Mouse (Mus musculus) bone marrow, adult 2 months (tissue): ENCODE data around the gene 1520401A03Rik. TPM values are rescaled to one million over a fixed set of nuclear protein-coding genes. Genes with fewer than 3 reads are reported as not detected.

Experiments
- H3K27ac ChIP-seq: fragments of 200-500 bp; 2 replicates; pipeline ENCODE4 v1.5.1; 2012; ENCODE audit warnings: low read depth, mild to moderate bottlenecking, control low read depth, inconsistent platforms, low read length; ENCODE audit not compliant: control insufficient read depth, poor library complexity, insufficient read depth
- H3K4me1 ChIP-seq: fragments of 200-500 bp; 2 replicates; pipeline ENCODE4 v1.6.1; 2011; ENCODE audit warnings: low read length; ENCODE audit not compliant: control insufficient read depth, insufficient read depth
- H3K4me3 ChIP-seq: fragments of 200-500 bp; replicated peaks from 2 replicates; pipeline ENCODE3; 2011; ENCODE audit warnings: mild to moderate bottlenecking, low read depth, low read length, control low read depth; ENCODE audit not compliant: control insufficient read depth
- CTCF ChIP-seq: fragments of 200-500 bp; IDR thresholded peaks from 2 replicates; pipeline ENCODE4 v1.5.1; 2011; ENCODE audit warnings: low read length, control low read depth; ENCODE audit not compliant: control insufficient read depth, insufficient read depth
- POLR2A ChIP-seq: fragments of 200-500 bp; IDR thresholded peaks from 2 replicates; pipeline ENCODE4 v1.6.1; 2011; ENCODE audit warnings: low read depth, mild to moderate bottlenecking, control low read depth, low read length, borderline replicate concordance; ENCODE audit not compliant: control insufficient read depth
- WGBS: fragments of 180-500 bp; shearing (Covaris S2); methylation state at CpG from one replicate; pipeline ENCODE4 v1.1.7; 2018; 5-methylcytosine and 5-hydroxymethylcytosine counted together
- polyA plus RNA-seq: library from polyadenylated mRNA; stranded (reverse); fragments of >200 nt; gene quantifications from 2 replicates; pipeline ENCODE4 v1.2.4, GENCODE M21; 2011; ENCODE audit warnings: low replicate concordance; ENCODE audit not compliant: missing spikeins, insufficient read depth, insufficient read length

1520401A03Rik gene
- polyA plus RNA-seq, 1 experiment, result 3.5 TPM

GRCm38 (mm10) chr17:23746311-23746710, 23.7 kb upstream of the 1520401A03Rik start:
- Histone ChIP-seq H3K4me1 (peaks cover 8% of the 10 kb centered on the region; the same call in 1 of the 2 replicates), H3K27ac (no peak overlapping the region), H3K4me3 (no peak overlapping the region)
- WGBS, result 29% methylated on average over 12 of the region's 12 CpGs
- no peak for TF ChIP-seq POLR2A
- no peak for TF ChIP-seq CTCF

- Histone ChIP-seq H3K4me1 (peaks cover 9% of the 10 kb centered on the region; the same call in 1 of the 2 replicates), H3K27ac (no peak within 1 kb of the TSS), H3K4me3 (no peak within 1 kb of the TSS)
- no peak for TF ChIP-seq CTCF
- no peak for TF ChIP-seq POLR2A
- WGBS, result 6% methylated on average over 45 of the region's 45 CpGs
Observed at GRCm38 (mm10) chr17:23745301-23746251, 23.0 kb upstream of the 1520401A03Rik start, which contains the start of gene Kremen2. Gene Kremen2 (minus strand): TSS chr17:23745833.

GRCm38 (mm10) chr17:23744651-23745050, 22.1 kb upstream of the 1520401A03Rik start:
- TF ChIP-seq CTCF, result no peak
- no peak for TF ChIP-seq POLR2A
- WGBS, result 17% methylated on average over 14 of the region's 14 CpGs
- H3K4me1 ChIP-seq, result peaks cover 9% of the 10 kb centered on the region
- H3K4me3 ChIP-seq, result no peak overlapping the region
- no peak overlapping the region for H3K27ac ChIP-seq

- Histone ChIP-seq H3K4me1 (peaks cover 9% of the 10 kb centered on the region), H3K4me3 (no peak overlapping the region), H3K27ac (no peak overlapping the region)
- no peak for TF ChIP-seq POLR2A
- no peak for TF ChIP-seq CTCF
- 55% methylated on average over 8 of the region's 8 CpGs for WGBS
Observed at GRCm38 (mm10) chr17:23744076-23744475, 21.5 kb upstream of the 1520401A03Rik start.

- 70% methylated on average over 12 of the region's 12 CpGs for WGBS
- Histone ChIP-seq H3K4me3 (no peak overlapping the region), H3K27ac (no peak overlapping the region), H3K4me1 (peaks cover 5% of the 10 kb centered on the region)
- no peak for TF ChIP-seq CTCF
- TF ChIP-seq POLR2A, result no peak
Observed at GRCm38 (mm10) chr17:23742941-23743340, 20.4 kb upstream of the 1520401A03Rik start.

- Histone ChIP-seq H3K27ac (no peak overlapping the region; the same call in 1 of the 2 replicates), H3K4me3 (no peak overlapping the region), H3K4me1 (peaks cover 4% of the 10 kb centered on the region)
- no peak for TF ChIP-seq POLR2A
- WGBS, result 10% methylated on average over 44 of the region's 44 CpGs
Observed at GRCm38 (mm10) chr17:23742210-23742793, 19.7 kb upstream of the 1520401A03Rik start.

GRCm38 (mm10) chr17:23741359-23742209, 19.0 kb upstream of the 1520401A03Rik start:
- WGBS, result 46% methylated on average over 38 of the region's 38 CpGs
- peaks cover 1% of the 10 kb centered on the region for H3K4me1 ChIP-seq

GRCm38 (mm10) chr17:23740598-23741021, 18.0 kb upstream of the 1520401A03Rik start, which contains the start of gene Paqr4:
Gene Paqr4 (minus strand): TSS chr17:23740867.
- peak within 1 kb of the TSS; percentile 67 for H3K4me3 ChIP-seq
- peak within 1 kb of the TSS; percentile 20; the same call in 1 of the 2 replicates for H3K27ac ChIP-seq
- H3K4me1 ChIP-seq, result peaks cover 1% of the 10 kb centered on the region
- TF ChIP-seq POLR2A, result 0 out of 2 replicates have a peak, but pooled peaks have one; percentile 8
- no peak for TF ChIP-seq CTCF
- WGBS, result 3% methylated on average over 13 of the region's 13 CpGs

More at GRCm38 (mm10) chr17:23741359-23742209, 19.0 kb upstream of the 1520401A03Rik start:
- Histone ChIP-seq H3K4me3 (no peak overlapping the region), H3K27ac (no peak overlapping the region)
- TF ChIP-seq POLR2A (no peak), CTCF (no peak)
